Mouse (Mus musculus) thymus, postnatal 0 days (tissue): ENCODE results near the gene Ppp3r1. TPM values are rescaled to one million over a fixed set of nuclear protein-coding genes. Genes with fewer than 3 reads are reported as not detected.
"Not testable (repeated sequence)": the region's sequence is repeated elsewhere in the genome, so short reads cannot be mapped to it uniquely, and the experiment has no call there.

Source experiments
- DNase-seq: peaks from one replicate; pipeline ENCODE4 v3.0.0-alpha.2; 2015; ENCODE audit warnings: low spot score
- polyA plus RNA-seq: library from polyadenylated mRNA; unstranded; fragments of >200 nt; fragmentation: Nextera tagmentation; extraction: Ambion mirVana; gene quantifications from 2 replicates; pipeline ENCODE4 v1.2.1, GENCODE M21; 2015

Gene Ppp3r1
- polyA plus RNA-seq, 1 experiment from 2014 or later: 145 TPM

DNA sequence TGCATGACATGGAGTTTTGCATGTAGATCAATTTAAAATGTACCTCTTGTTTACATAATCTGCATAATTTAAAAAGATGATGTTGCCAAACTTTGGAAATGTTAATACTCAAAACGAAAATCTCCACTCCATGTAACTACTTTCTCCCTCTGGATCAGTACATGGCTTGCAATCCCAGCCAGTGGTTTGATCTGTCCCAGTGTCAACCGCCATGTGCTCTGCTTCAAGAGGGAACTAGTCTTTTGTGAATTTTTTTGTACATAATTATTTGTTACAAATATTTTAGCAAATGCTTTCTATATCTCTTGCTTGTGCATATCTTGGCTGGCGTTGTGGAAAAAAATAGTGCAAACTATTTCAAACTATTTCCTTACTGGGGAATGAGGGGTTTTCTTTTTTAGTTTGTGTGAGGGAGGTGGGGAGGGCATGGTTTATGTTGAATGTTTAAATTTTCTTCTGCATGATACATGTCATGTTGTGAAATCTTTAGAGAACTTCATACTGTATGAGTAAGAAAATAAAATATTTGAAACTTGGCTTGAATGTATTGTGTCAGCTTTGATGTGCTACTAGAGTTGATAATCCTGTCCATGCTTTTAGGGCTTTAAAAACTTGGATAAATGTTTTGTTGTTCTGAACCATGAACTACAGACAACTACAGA, 40.9 kb downstream of the Ppp3r1 start:
- DNase-seq: no peak

DNA sequence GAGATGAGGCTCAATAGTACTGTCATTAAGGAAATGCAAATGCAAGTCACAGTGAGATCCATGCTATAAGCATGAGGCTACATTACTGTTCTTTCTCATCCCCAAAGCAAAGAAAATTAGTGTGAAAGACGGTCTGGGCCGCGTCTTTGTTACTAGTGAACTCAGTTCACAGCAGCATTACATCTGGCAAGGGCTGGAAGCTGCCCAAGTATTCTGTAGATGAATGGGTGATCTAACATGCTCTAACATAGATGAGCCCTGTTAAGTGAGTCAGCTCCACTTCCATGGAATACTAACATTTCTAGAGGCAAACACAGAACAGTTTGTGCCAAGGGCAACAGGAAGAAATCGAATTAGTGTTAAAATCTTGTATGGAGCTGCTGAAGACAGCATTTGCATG, 41.9 kb downstream of the Ppp3r1 start:
- DNase-seq: no peak

DNA sequence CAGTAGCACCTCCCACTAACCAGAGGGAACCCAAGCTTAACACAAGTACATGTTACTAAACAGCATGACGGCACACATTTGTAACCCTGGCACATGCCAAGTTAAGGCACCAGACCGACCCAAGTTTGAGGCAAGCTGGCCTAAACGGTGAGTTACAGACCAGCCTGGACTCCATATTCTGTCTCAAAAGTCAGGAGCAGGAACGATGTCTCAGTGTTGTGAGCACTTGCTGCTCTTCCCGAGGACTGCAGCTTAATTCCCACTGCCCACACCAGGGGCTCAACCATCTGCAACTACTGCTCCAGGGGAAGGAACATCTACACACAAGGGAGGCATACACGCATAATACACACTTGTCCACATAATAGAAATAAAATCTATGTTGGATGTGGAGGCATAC, 43.4 kb downstream of the Ppp3r1 start:
- DNase-seq: no peak

DNA sequence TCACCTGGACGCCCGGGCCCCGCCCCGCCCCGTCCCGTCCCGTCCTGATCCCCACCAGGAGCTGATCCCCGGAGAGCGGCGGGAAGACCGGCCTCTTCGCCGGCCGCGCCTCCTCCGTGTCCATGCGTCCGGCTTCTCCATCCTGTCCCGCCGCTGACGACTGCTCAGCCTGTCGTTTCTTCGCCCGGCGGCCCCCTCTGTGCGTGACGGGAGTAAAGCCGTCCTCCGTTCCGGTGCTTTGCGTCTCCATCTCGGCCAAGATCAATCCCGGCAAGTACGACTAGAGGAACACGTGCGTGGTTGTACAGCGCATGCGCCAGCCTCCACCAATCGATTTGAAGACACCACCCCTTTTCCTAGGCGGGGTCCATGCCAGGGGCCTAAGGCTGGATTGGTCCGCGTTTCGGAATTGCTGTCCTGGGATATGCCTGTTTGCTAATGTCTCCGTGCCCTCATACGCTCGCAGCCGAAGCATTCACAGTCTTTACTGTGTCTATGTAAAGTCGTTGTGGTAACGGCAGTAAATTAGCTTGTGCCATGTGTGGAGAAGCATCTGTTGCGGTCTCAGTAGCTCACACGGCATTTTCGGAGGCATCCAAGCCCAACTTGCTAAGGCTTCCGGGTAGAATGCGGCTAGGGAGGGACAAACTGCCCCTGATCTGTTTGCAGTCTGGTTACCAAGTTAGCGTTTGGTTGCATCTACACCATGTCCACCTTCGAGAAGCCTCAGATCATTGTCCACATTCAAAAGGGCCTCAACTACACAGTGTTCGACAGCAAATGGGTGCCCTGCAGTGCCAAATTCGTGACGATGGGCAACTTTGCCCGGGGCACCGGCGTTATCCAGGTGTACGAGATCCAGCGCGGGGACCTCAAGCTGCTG, 52.4 kb downstream of the Ppp3r1 start, which contains the start of gene Pno1:
Gene Pno1 (minus strand): TSS at position 311 of the 883 bp plus-strand sequence.
- peak; percentile 98 for DNase-seq

DNA sequence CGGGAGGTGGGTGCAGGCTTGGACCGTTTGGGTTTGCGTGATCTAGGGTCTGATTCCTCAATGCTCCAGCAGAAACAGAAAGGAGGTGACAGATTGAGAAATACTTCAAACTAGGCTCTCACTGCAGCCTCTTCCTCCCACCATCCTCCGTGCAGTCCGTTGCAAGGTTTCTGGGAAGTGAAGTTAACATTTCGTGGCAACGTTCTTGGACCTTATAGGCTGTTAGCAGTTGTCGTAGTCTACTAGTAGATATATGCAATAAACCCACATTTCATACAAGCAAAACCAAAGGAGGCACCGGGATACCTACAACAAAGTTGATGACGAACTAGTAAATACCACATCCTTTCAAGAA, 53.1 kb downstream of the Ppp3r1 start:
- DNase-seq: no peak

DNA sequence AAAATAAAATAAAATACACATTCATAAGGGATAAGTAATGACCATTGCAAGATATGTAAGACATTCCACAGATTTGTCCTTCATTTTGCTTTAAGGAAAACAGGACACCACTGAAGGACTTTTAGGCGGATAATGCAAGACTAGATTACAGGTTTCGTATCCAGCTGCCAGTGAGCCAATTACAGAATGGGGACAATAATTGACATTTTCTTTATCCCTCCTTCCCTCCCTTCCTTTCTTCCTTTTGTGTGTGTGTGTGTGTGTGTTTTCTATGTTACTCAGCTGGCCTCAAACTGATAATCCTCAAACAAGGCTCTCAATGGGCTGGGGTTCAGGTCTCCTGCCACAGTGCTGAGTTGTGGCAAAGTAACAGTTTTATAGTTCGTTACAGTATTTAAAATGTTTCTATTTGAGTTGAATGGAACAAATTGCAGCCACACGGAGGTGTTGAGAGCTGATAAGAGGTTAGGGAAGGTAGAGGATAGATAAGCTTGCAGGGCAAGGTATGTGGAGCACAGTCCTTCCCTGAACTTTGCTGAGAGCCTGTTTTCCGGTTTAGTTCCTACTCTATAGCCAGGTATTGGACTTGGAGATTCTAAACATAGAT, 53.9 kb downstream of the Ppp3r1 start:
- no peak for DNase-seq

DNA sequence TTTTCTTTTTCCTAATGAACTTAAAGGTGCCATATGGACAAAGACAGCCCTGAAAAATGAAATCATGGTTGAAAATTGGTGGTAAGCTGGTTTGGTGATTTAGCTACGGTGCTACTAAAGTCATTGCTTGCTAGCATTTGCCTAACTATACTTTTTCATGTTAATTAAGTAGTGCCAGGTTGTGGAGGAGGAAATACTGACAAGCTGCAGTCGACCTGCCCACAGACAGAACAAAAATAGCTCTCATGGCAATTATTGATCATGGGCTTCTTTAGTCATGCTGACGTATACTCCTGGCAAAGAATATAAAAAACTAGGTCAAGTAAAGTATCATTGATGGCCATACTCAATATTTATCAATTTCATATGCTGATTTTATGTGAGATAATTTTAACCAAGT, 56.4 kb downstream of the Ppp3r1 start:
- DNase-seq: no peak

DNA sequence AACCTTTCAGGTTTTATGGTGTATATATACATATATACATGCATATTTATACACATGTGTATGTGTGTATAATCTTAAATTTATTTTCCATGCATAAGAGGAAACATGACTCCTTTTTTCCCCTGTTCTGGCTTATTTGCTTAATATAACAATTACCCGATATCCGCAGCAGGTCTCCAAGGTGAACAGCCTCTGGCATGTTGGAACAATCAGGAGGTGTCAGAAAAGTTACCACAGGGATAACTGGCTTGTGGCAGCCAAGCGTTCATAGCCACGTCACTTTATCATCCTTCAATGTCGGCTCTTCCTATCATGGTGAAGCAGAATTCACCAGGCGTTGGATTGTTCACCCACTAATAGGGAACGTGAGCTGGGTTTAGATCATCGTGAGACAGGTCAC, 62.1 kb downstream of the Ppp3r1 start:
- DNase-seq: no peak

DNA sequence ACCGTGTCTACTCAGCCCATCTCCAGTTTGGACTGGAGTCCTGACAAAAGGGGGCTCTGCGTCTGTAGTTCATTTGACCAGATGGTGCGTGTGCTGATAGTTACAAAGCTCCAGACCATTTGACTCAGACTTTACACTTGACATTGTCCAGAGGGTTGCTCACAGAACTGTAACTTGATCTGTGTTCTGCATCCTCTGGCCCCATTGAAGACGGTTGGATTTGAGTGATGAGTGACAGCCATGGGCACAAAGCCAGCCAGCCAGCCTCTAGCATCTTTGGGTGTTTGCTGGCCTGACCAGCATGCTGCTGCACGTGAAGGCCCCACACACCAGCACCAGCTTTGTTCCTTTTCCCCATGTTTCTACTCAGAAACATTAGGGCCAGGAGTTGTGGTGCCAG, 73.7 kb downstream of the Ppp3r1 start:
- DNase-seq: no peak

DNA sequence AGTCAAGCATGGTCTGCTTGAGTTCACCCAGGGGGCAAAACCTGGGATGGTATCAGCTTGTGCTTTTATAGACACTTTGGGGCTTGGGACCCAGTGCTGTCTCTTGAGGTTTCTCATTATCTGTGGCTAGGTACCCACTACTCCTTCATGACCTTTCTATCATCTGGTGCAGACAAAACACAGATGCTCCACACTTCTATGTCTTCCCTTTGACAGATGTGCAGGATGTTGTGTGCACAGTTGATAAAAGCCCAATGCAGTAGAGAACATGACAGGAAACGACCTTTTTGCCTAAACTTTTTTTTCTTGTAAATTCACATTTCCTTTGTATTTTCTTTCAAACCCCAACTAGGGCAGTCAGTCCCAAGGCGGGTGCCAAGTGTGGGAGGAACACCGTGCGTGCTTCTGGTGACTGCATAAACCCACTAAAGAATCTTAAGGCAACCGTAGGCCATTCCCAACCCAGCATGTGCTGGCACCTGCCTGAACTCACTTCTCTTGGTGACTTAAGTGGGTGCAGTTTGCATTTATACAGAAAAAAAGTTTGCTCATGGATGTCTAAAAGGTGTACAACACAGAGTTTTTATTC, 77.5 kb downstream of the Ppp3r1 start:
- DNase-seq: peak; percentile 83

DNA sequence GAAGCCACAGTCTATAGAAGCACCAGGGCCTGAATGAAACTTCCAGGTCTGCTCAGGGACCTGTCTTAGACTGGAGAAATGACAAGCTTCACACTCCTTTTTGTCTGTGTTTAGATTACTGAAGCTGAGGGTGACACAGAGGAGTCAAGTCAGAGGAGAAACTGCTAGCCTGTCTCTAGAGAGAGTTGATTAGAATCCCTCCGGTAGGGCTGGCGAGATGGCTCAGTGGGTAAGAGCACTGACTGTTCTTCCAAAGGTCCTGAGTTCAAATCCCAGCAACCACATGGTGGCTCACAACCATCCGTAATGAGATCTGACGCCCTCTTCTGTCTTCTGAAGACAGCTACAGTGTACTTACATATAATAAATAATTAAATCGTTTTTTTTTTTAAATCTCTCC, 79.5 kb downstream of the Ppp3r1 start:
- DNase-seq: not testable (repeated sequence)

DNA sequence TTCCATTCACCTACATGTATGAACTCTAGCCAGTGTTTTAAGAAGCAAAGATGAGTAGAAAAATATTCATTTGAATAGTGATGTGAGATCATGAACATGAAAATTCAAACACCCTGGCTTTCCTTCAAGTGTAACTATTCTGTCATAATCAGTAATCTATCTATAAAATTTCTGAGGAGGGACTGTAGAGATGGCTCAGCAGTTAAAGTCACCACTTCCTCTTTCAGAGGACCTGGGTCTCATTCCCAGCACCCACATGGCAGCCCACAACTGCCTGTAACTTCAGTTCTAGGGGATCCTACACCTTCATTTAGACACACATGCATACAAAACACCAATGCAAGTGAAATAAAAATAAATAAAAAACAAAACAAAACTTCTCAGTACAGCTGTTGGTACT, 89.7 kb downstream of the Ppp3r1 start:
- no peak for DNase-seq

Other genes with a start within 250 kb of the Ppp3r1 start
- gene Fbxo48, start 207.9 kb upstream of the Ppp3r1 start, polyA plus RNA-seq: 2.2 and 2.3 TPM in 2 replicates
- 3.3 and 3.7 TPM in 2 replicates for gene Cnrip1, start 107.7 kb upstream of the Ppp3r1 start, polyA plus RNA-seq
- 3.8 and 4.1 TPM in 2 replicates for gene Plek, start 106.9 kb upstream of the Ppp3r1 start, polyA plus RNA-seq
- 37.3 and 39.1 TPM in 2 replicates for gene Wdr92, start 22.8 kb downstream of the Ppp3r1 start, polyA plus RNA-seq
- gene Pno1, start 52.3 kb downstream of the Ppp3r1 start, polyA plus RNA-seq: 73.9 and 75.0 TPM in 2 replicates
- 122 and 124 TPM in 2 replicates for gene C1d, start 98.3 kb downstream of the Ppp3r1 start, polyA plus RNA-seq